Mouse (Mus musculus): ENCODE measurements around the gene Slc35a2. TPM values are rescaled to one million over a fixed set of nuclear protein-coding genes. Genes with fewer than 3 reads are reported as not detected.

Slc35a2 gene
- 13.8 and 15.3 TPM in 2 replicates for polyA plus RNA-seq (2014; fragmentation: Nextera tagmentation; extraction: Ambion mirVana)

GRCm38 (mm10) chrX:7883841-7884567 is at the start of gene Slc35a2:
TSS of gene Slc35a2 (plus strand) at chrX:7884028.
- ATAC-seq (ENCODE audit: insufficient read depth, low FRiP score, low TSS enrichment): peak; percentile 86
- no peaks in the 10 kb centered on the region for H3K27me3 ChIP-seq (ENCODE audit: control insufficient read depth, insufficient read depth, low read length)
- H3K27ac ChIP-seq (ENCODE audit: low read depth, low read length): peak within 1 kb of the TSS; percentile 60; the same call in 1 of the 2 replicates
- no peaks in the 10 kb centered on the region for H3K4me1 ChIP-seq (ENCODE audit: control insufficient read depth, insufficient read depth, low read length)
- peak within 1 kb of the TSS; percentile 26 for H3K9ac ChIP-seq (ENCODE audit: low read length)
- peak within 1 kb of the TSS; percentile 44 for H3K4me2 ChIP-seq (ENCODE audit: low read depth)
- no peaks in the 10 kb centered on the region for H3K9me3 ChIP-seq (ENCODE audit: control insufficient read depth, low read length)
- peak within 1 kb of the TSS; percentile 52 for H3K4me3 ChIP-seq (ENCODE audit: low read depth, low read length)
- no peaks in the 10 kb centered on the region for H3K36me3 ChIP-seq (ENCODE audit: control insufficient read depth, insufficient read depth, low read length)
- DNase-seq (ENCODE audit: low spot score): peak; percentile 74
- WGBS: 15% methylated on average over 49 of the region's 49 CpGs

- 81% methylated on average over 1 of the region's 1 CpGs for WGBS
Measured at GRCm38 (mm10) chrX:7837146-7837545, 46.7 kb upstream of the Slc35a2 start.

GRCm38 (mm10) chrX:7840842-7841162 is 43.0 kb upstream of the Slc35a2 start:
- Histone ChIP-seq H3K4me1 (ENCODE audit: control insufficient read depth, insufficient read depth, low read length) (peaks cover 3% of the 10 kb centered on the region; the same call in 1 of the 2 replicates), H3K4me3 (ENCODE audit: low read depth, low read length) (peak overlapping the region; percentile 20; the same call in 1 of the 2 replicates), H3K9ac (ENCODE audit: low read length) (no peak overlapping the region), H3K27me3 (ENCODE audit: control insufficient read depth, insufficient read depth, low read length) (no peaks in the 10 kb centered on the region), H3K36me3 (ENCODE audit: control insufficient read depth, insufficient read depth, low read length) (no peaks in the 10 kb centered on the region), H3K27ac (ENCODE audit: low read depth, low read length) (no peak overlapping the region), H3K9me3 (ENCODE audit: control insufficient read depth, low read length) (no peaks in the 10 kb centered on the region), H3K4me2 (ENCODE audit: low read depth) (peak overlapping the region; percentile 36)
- 14% methylated on average over 7 of the region's 7 CpGs for WGBS
- no peak for ATAC-seq (ENCODE audit: insufficient read depth, low FRiP score, low TSS enrichment)
- no peak for DNase-seq (ENCODE audit: low spot score)

More at GRCm38 (mm10) chrX:7837146-7837545, 46.7 kb upstream of the Slc35a2 start:
- ATAC-seq (ENCODE audit: insufficient read depth, low FRiP score, low TSS enrichment) (no peak), DNase-seq (ENCODE audit: low spot score) (no peak)
- no peaks in the 10 kb centered on the region for H3K4me1 ChIP-seq (ENCODE audit: control insufficient read depth, insufficient read depth, low read length)
- no peaks in the 10 kb centered on the region for H3K36me3 ChIP-seq (ENCODE audit: control insufficient read depth, insufficient read depth, low read length)
- no peaks in the 10 kb centered on the region for H3K27me3 ChIP-seq (ENCODE audit: control insufficient read depth, insufficient read depth, low read length)
- no peak overlapping the region for H3K9ac ChIP-seq (ENCODE audit: low read length)
- H3K4me2 ChIP-seq (ENCODE audit: low read depth): no peak overlapping the region
- H3K9me3 ChIP-seq (ENCODE audit: control insufficient read depth, low read length): no peaks in the 10 kb centered on the region
- no peak overlapping the region for H3K27ac ChIP-seq (ENCODE audit: low read depth, low read length)
- H3K4me3 ChIP-seq (ENCODE audit: low read depth, low read length): no peak overlapping the region

- no peaks in the 10 kb centered on the region for H3K9me3 ChIP-seq (ENCODE audit: control insufficient read depth, low read length)
- DNase-seq (ENCODE audit: low spot score) (peak; percentile 92), ATAC-seq (ENCODE audit: insufficient read depth, low FRiP score, low TSS enrichment) (peak; percentile 98)
- H3K9ac ChIP-seq (ENCODE audit: low read length): peak within 1 kb of the TSS; percentile 77
- peak within 1 kb of the TSS; percentile 74 for H3K4me3 ChIP-seq (ENCODE audit: low read depth, low read length)
- H3K36me3 ChIP-seq (ENCODE audit: control insufficient read depth, insufficient read depth, low read length): no peaks in the 10 kb centered on the region
- peaks cover 3% of the 10 kb centered on the region; the same call in 1 of the 2 replicates for H3K4me1 ChIP-seq (ENCODE audit: control insufficient read depth, insufficient read depth, low read length)
- 19% methylated on average over 66 of the region's 74 CpGs for WGBS
- H3K27ac ChIP-seq (ENCODE audit: low read depth, low read length): peak within 1 kb of the TSS; percentile 72
- peak within 1 kb of the TSS; percentile 67 for H3K4me2 ChIP-seq (ENCODE audit: low read depth)
- no peaks in the 10 kb centered on the region for H3K27me3 ChIP-seq (ENCODE audit: control insufficient read depth, insufficient read depth, low read length)
Measured at GRCm38 (mm10) chrX:7841163-7842162, 42.4 kb upstream of the Slc35a2 start, which contains the start of gene Otud5. TSS of gene Otud5 (plus strand) at chrX:7841364.

GRCm38 (mm10) chrX:7842318-7842717 is 41.5 kb upstream of the Slc35a2 start:
- no peak; the same call in 1 of the 2 replicates for ATAC-seq (ENCODE audit: insufficient read depth, low FRiP score, low TSS enrichment)
- DNase-seq (ENCODE audit: low spot score): no peak
- H3K4me1 ChIP-seq (ENCODE audit: control insufficient read depth, insufficient read depth, low read length): peaks cover 3% of the 10 kb centered on the region; the same call in 1 of the 2 replicates
- 10% methylated on average over 32 of the region's 42 CpGs for WGBS
- H3K27me3 ChIP-seq (ENCODE audit: control insufficient read depth, insufficient read depth, low read length): no peaks in the 10 kb centered on the region
- peak overlapping the region; percentile 77 for H3K9ac ChIP-seq (ENCODE audit: low read length)
- H3K27ac ChIP-seq (ENCODE audit: low read depth, low read length): peak overlapping the region; percentile 72
- H3K9me3 ChIP-seq (ENCODE audit: control insufficient read depth, low read length): no peaks in the 10 kb centered on the region
- H3K36me3 ChIP-seq (ENCODE audit: control insufficient read depth, insufficient read depth, low read length): no peaks in the 10 kb centered on the region
- peak overlapping the region; percentile 67 for H3K4me2 ChIP-seq (ENCODE audit: low read depth)
- peak overlapping the region; percentile 74 for H3K4me3 ChIP-seq (ENCODE audit: low read depth, low read length)

GRCm38 (mm10) chrX:7847845-7848244 is 36.0 kb upstream of the Slc35a2 start:
- H3K4me2 ChIP-seq (ENCODE audit: low read depth): no peak overlapping the region
- no peak overlapping the region for H3K9ac ChIP-seq (ENCODE audit: low read length)
- H3K4me1 ChIP-seq (ENCODE audit: control insufficient read depth, insufficient read depth, low read length): peaks cover 3% of the 10 kb centered on the region; the same call in 1 of the 2 replicates
- H3K36me3 ChIP-seq (ENCODE audit: control insufficient read depth, insufficient read depth, low read length): no peaks in the 10 kb centered on the region
- no peak overlapping the region for H3K4me3 ChIP-seq (ENCODE audit: low read depth, low read length)
- H3K27me3 ChIP-seq (ENCODE audit: control insufficient read depth, insufficient read depth, low read length): no peaks in the 10 kb centered on the region
- H3K9me3 ChIP-seq (ENCODE audit: control insufficient read depth, low read length): no peaks in the 10 kb centered on the region
- 90% methylated on average over 2 of the region's 2 CpGs for WGBS
- ATAC-seq (ENCODE audit: insufficient read depth, low FRiP score, low TSS enrichment) (no peak), DNase-seq (ENCODE audit: low spot score) (no peak)
- no peak overlapping the region for H3K27ac ChIP-seq (ENCODE audit: low read depth, low read length)

- no peak for ATAC-seq (ENCODE audit: insufficient read depth, low FRiP score, low TSS enrichment)
- Histone ChIP-seq H3K4me1 (ENCODE audit: control insufficient read depth, insufficient read depth, low read length) (no peaks in the 10 kb centered on the region), H3K4me2 (ENCODE audit: low read depth) (no peak overlapping the region), H3K9me3 (ENCODE audit: control insufficient read depth, low read length) (no peaks in the 10 kb centered on the region), H3K27me3 (ENCODE audit: control insufficient read depth, insufficient read depth, low read length) (no peaks in the 10 kb centered on the region), H3K36me3 (ENCODE audit: control insufficient read depth, insufficient read depth, low read length) (no peaks in the 10 kb centered on the region), H3K27ac (ENCODE audit: low read depth, low read length) (no peak overlapping the region), H3K4me3 (ENCODE audit: low read depth, low read length) (no peak overlapping the region), H3K9ac (ENCODE audit: low read length) (no peak overlapping the region)
- no peak for DNase-seq (ENCODE audit: low spot score)
- 59% methylated on average over 2 of the region's 2 CpGs for WGBS
Measured at GRCm38 (mm10) chrX:7854578-7854977, 29.2 kb upstream of the Slc35a2 start.

GRCm38 (mm10) chrX:7859191-7859753 is 24.6 kb upstream of the Slc35a2 start:
- Histone ChIP-seq H3K4me3 (ENCODE audit: low read depth, low read length) (no peak overlapping the region), H3K9ac (ENCODE audit: low read length) (no peak overlapping the region), H3K27ac (ENCODE audit: low read depth, low read length) (no peak overlapping the region), H3K9me3 (ENCODE audit: control insufficient read depth, low read length) (no peaks in the 10 kb centered on the region), H3K4me2 (ENCODE audit: low read depth) (no peak overlapping the region), H3K27me3 (ENCODE audit: control insufficient read depth, insufficient read depth, low read length) (no peaks in the 10 kb centered on the region), H3K4me1 (ENCODE audit: control insufficient read depth, insufficient read depth, low read length) (no peaks in the 10 kb centered on the region), H3K36me3 (ENCODE audit: control insufficient read depth, insufficient read depth, low read length) (no peaks in the 10 kb centered on the region)
- ATAC-seq (ENCODE audit: insufficient read depth, low FRiP score, low TSS enrichment) (no peak), DNase-seq (ENCODE audit: low spot score) (no peak)
- WGBS: 80% methylated on average over 3 of the region's 3 CpGs
